Mouse (Mus musculus) gastrocnemius, postnatal 10 days (tissue): ENCODE measurements around the gene Olfr297. TPM values are rescaled to one million over a fixed set of nuclear protein-coding genes. Genes with fewer than 3 reads are reported as not detected.

ENCODE experiments used
- DNase-seq: peaks from one replicate; pipeline ENCODE4 v3.0.0; 2021; ENCODE audit warnings: mixed read lengths
- long read RNA-seq, 2 experiments: library from polyadenylated mRNA; stranded (forward); transcript quantifications; one replicate each; pipeline ENCODE4 v2.0.0; 2021
- total RNA-seq, 2 experiments: library from RNA; stranded (reverse); gene quantifications; 2 replicates each; pipeline ENCODE4 v1.2.3; 2021

Gene Olfr297
- total RNA-seq, result not detected
- long read RNA-seq, experiment 1, result 0 reads
- long read RNA-seq, experiment 2, result 0 reads

DNA sequence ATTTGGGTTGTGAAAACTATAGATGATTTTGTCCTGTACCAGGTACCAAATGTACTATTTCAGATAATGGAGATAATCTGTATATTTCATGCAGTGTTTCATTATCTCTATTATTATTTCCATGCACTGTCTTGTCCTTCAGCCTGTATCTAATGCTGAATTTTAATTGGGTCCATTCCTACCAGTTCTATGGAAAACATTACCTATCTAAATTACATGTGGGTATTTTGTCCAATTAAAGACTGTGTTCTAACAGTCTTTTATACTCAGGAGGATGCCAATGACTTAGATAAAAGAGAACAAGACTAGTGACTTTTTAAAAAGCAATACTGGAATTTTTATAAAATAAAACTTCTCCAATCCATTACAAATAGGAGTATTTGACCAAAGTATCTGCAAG, at the start of gene Olfr297:
Gene Olfr297, plus strand, starts transcription at position 301 of the 400 bp plus-strand sequence.
- no peak for DNase-seq

DNA sequence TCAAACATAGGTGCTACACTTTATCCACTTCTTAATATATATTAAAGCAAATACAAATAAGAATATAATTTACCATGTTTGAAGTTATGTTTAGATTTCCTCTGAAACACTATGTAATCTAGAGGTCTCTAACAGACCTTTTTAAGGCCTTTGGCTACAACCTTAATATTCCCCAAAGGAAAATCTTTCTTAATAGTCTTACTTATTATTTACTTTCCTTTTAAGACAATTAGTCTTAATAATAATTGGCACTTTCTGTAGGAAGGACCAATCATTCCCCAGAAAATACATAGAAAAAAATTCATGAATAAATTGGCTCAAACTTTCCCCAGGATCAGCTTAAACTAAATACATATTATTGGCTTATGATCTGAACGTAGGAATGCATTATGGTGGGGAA, 27.4 kb upstream of the Olfr297 start, which contains the start of gene Olfr298:
Gene Olfr298, minus strand, starts transcription at position 101 of the 400 bp plus-strand sequence.
- no peak for DNase-seq

Other genes with a start within 250 kb of the Olfr297 start
- gene Olfr310, start 242.8 kb upstream of the Olfr297 start, total RNA-seq, result not detected
- not detected for gene Olfr309, start 206.3 kb upstream of the Olfr297 start, total RNA-seq
- not detected for gene Olfr308, start 194.3 kb upstream of the Olfr297 start, total RNA-seq
- gene Olfr307, start 182.4 kb upstream of the Olfr297 start, total RNA-seq, result not detected
- not detected for gene Olfr305, start 153.0 kb upstream of the Olfr297 start, total RNA-seq
- not detected for gene Olfr304, start 133.3 kb upstream of the Olfr297 start, total RNA-seq
- not detected for gene Olfr303, start 122.2 kb upstream of the Olfr297 start, total RNA-seq
- gene Olfr301, start 116.1 kb upstream of the Olfr297 start, total RNA-seq, result not detected
- gene Olfr299, start 60.0 kb upstream of the Olfr297 start, total RNA-seq, result not detected
- not detected for gene Olfr298, start 27.5 kb upstream of the Olfr297 start, total RNA-seq
- gene Olfr295, start 63.9 kb downstream of the Olfr297 start, total RNA-seq, result not detected
- not detected for gene Olfr294, start 96.7 kb downstream of the Olfr297 start, total RNA-seq
- not detected for gene Olfr293, start 129.1 kb downstream of the Olfr297 start, total RNA-seq
- gene Olfr292, start 168.4 kb downstream of the Olfr297 start, total RNA-seq, result not detected